Mouse (Mus musculus) forebrain, postnatal 0 days (tissue): ENCODE measurements around the gene Tlr9. TPM values are rescaled to one million over a fixed set of nuclear protein-coding genes. Genes with fewer than 3 reads are reported as not detected.

Source experiments
- ATAC-seq: fragments of 200-750 bp; cut with Nextera tagmentation; 2 replicates; pipeline ENCODE4 v1.8.0; 2017; ENCODE audit warnings: mild to moderate bottlenecking, moderate library complexity
- DNase-seq: peaks from one replicate; pipeline ENCODE4 v3.0.0-alpha.2; 2015
- H3K27ac ChIP-seq: fragments of 300-500 bp; sonication (generic); 2 replicates; pipeline ENCODE4 v1.5.1; 2014; ENCODE audit warnings: low read depth, mild to moderate bottlenecking, antibody characterized with exemption, low read length, moderate library complexity, mixed read lengths
- H3K27me3 ChIP-seq: fragments of 300-500 bp; sonication (generic); 2 replicates; pipeline ENCODE4 v1.6.1; 2014; ENCODE audit warnings: mild to moderate bottlenecking, low read length, mixed read lengths; ENCODE audit not compliant: insufficient read depth
- H3K36me3 ChIP-seq: fragments of 300-500 bp; sonication (generic); 2 replicates; pipeline ENCODE4 v1.6.1; 2014; ENCODE audit warnings: mild to moderate bottlenecking, moderate library complexity; ENCODE audit not compliant: insufficient read depth
- H3K4me1 ChIP-seq: fragments of 300-500 bp; sonication (generic); 2 replicates; pipeline ENCODE4 v1.6.1; 2014; ENCODE audit warnings: antibody characterized with exemption; ENCODE audit not compliant: insufficient read depth
- H3K4me2 ChIP-seq: fragments of 300-500 bp; sonication (generic); 2 replicates; pipeline ENCODE4 v1.6.1; 2014; ENCODE audit warnings: low read depth, mild to moderate bottlenecking, moderate library complexity
- H3K4me3 ChIP-seq: fragments of 300-500 bp; sonication (generic); 2 replicates; pipeline ENCODE4 v1.5.1; 2014; ENCODE audit warnings: low read depth, low read length, mixed read lengths
- H3K9ac ChIP-seq: fragments of 300-500 bp; sonication (generic); 2 replicates; pipeline ENCODE4 v1.6.1; 2014; ENCODE audit warnings: mild to moderate bottlenecking
- H3K9me3 ChIP-seq: fragments of 300-500 bp; sonication (generic); 2 replicates; pipeline ENCODE4 v1.6.1; 2016; ENCODE audit warnings: low read length
- CTCF ChIP-seq: sonication (generic); IDR thresholded peaks from 2 replicates; pipeline ENCODE4 v1.5.1; 2016; ENCODE audit warnings: antibody characterized with exemption, control low read depth, low read depth
- WGBS: fragments of 180-500 bp; shearing (Covaris S2); extraction: QIAGEN DNeasy Blood & Tissue Kit; methylation state at CpG from one replicate; pipeline ENCODE4 v1.1.7; 2014; 5-methylcytosine and 5-hydroxymethylcytosine counted together
- polyA plus RNA-seq: library from polyadenylated mRNA; unstranded; fragments of >200 nt; fragmentation: Nextera tagmentation; extraction: Ambion mirVana; gene quantifications from 2 replicates; pipeline ENCODE4 v1.2.1, GENCODE M21; 2015
- total RNA-seq: library from RNA; depleted of rRNA; stranded (reverse); fragments of >200 nt; gene quantifications from 2 replicates; pipeline ENCODE4 v1.2.3, GENCODE M21; 2014

Tlr9 gene
- total and polyA plus RNA-seq, 2 experiments from 2014 or later: 0.04 to 0.14 TPM

DNA sequence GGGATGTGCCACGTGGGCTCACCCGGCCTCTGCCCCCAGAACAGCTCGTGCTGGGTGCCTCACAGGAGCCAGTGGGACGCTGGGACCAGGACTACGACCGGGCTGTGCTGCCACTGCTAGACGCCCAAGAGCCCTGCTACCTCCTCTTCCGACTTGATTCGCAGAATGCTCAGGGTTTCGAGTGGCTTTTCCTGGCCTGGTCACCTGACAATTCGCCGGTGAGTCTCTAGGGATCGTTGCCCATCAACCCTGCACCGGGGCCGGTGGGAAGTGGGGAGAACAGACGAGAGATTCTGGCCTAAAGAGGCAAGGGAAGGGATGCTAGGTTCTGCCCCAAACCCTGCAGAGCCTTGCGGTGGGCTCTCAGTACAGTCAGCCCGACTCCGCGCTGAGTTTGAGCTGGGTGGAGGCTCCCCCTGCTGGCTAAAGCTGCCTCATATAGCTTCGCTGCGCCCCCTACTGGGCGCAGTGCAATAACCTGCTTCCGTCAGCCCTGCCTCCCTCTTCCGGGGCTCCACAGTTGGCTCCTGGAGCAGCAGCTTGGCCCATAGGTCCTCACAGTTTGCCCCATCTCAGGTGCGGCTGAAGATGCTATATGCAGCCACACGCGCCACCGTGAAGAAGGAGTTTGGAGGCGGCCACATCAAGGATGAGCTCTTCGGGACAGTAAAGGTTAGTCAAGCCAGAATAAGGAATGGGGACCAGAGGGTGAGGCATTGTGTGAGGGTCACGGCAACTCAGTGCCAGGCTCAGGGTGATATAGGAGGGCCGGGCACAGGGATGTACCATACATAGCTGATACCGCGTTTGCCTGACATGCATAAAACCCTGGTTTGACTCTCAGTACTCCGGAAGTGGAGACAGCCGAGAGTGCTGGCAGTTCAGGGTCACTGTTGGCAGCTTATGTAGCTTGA is 10.5 kb upstream of the Tlr9 start:
- WGBS: 18% methylated on average over 37 of the region's 37 CpGs
- H3K36me3 ChIP-seq: peaks cover 44% of the 10 kb centered on the region
- ATAC-seq: peak; percentile 93
- 0 out of 2 replicates have a peak overlapping the region, but pooled peaks have one; percentile 10 for H3K9ac ChIP-seq
- peak overlapping the region; percentile 57; the same call in 1 of the 2 replicates for H3K27ac ChIP-seq
- no peaks in the 10 kb centered on the region for H3K4me1 ChIP-seq
- peak; percentile 96 for DNase-seq
- peak overlapping the region; percentile 46 for H3K4me2 ChIP-seq
- no peaks in the 10 kb centered on the region for H3K27me3 ChIP-seq
- H3K4me3 ChIP-seq: no peak overlapping the region
- peak; percentile 100 for TF ChIP-seq CTCF
- H3K9me3 ChIP-seq: no peaks in the 10 kb centered on the region

DNA sequence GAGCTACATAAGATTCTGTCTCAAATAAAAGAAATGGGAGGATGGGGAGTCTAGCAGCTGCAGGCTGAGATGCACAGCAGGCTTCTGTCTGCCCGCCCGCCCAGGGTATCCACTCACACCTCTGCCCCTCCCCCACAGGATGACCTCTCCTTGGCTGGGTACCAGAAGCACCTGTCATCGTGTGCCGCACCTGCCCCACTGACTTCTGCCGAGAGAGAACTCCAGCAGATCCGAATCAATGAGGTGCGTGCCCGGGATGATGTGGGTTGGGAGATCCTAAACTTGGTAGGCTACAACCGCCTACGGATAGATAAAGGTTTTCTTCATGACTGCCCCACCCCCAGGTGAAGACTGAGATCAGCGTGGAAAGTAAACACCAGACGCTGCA is 9.8 kb upstream of the Tlr9 start:
- no peak overlapping the region for H3K4me2 ChIP-seq
- peaks cover 44% of the 10 kb centered on the region for H3K36me3 ChIP-seq
- H3K4me3 ChIP-seq: no peak overlapping the region
- 91% methylated on average over 12 of the region's 12 CpGs for WGBS
- no peak overlapping the region for H3K9ac ChIP-seq
- TF ChIP-seq CTCF: no peak
- DNase-seq (no peak), ATAC-seq (no peak)
- no peaks in the 10 kb centered on the region for H3K9me3 ChIP-seq
- H3K4me1 ChIP-seq: no peaks in the 10 kb centered on the region
- H3K27ac ChIP-seq: no peak overlapping the region
- H3K27me3 ChIP-seq: no peaks in the 10 kb centered on the region

DNA sequence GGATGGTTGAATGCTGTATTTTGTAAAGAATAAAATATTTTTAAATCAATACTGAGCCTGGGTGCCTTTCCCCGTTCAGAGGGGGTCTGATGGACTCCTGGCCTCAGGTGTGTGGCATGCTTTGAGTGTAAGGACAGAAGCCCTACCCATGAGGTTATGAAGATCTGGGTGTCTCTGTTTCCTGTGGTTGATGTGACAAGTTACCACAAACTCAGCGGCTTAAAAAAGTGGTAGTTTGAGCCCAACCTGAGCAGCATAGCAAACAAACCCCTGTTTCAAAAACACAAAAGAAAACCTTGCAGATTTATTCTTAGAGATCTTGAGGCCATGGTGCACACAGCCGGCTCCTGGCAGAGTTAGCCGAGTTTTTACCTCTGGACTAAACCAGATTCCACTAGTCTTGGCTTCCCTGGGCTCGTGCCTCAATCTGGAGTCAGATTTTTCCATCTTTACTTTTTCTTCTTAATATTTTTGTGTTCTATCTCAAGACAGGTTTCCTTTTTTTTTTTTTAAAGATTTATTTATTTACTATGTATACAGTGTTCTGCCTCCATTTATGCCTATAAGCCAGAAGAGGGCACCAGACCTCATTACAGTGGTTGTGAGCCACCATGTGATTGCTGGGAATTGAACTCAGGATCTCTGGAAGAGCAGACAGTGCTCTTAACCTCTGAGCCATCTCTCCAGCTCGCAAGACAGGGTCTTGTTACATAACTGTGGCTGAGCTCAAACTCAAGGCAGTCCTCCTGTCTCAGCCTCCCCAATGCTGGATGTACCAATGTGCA is 6.9 kb upstream of the Tlr9 start:
- no peak overlapping the region for H3K9ac ChIP-seq
- no peak overlapping the region for H3K4me2 ChIP-seq
- 87% methylated on average over 6 of the region's 6 CpGs for WGBS
- H3K36me3 ChIP-seq: peaks cover 31% of the 10 kb centered on the region
- TF ChIP-seq CTCF: peak; percentile 37; the same call in 1 of the 2 replicates
- no peaks in the 10 kb centered on the region for H3K9me3 ChIP-seq
- H3K27me3 ChIP-seq: no peaks in the 10 kb centered on the region
- DNase-seq: no peak
- H3K27ac ChIP-seq: no peak overlapping the region
- H3K4me1 ChIP-seq: no peaks in the 10 kb centered on the region
- no peak for ATAC-seq
- no peak overlapping the region for H3K4me3 ChIP-seq

DNA sequence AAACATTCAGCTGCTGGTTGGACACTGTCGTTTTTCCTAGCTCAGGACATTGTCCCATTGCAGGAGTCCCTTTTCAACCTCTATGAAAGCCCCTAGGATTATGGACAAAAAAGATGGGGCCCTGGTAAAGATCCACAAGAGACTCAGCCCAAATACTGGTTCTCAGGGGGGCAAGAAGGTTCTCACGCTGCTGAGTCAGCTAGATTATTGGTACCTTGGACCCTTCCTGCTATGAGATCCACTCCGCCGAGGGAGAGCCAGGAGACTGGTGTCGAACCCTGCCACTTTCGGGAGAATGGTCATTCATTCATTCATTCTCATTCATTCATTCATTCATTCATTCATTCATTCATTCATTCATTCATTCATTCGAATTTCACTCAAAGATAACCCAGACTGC is 5.4 kb upstream of the Tlr9 start:
- H3K4me1 ChIP-seq: no peaks in the 10 kb centered on the region
- H3K27ac ChIP-seq: no peak overlapping the region
- no peak for TF ChIP-seq CTCF
- no peak overlapping the region for H3K4me3 ChIP-seq
- H3K9me3 ChIP-seq: no peaks in the 10 kb centered on the region
- ATAC-seq (no peak), DNase-seq (no peak)
- H3K4me2 ChIP-seq: no peak overlapping the region
- H3K36me3 ChIP-seq: peaks cover 31% of the 10 kb centered on the region
- no peak overlapping the region for H3K9ac ChIP-seq
- H3K27me3 ChIP-seq: no peaks in the 10 kb centered on the region
- WGBS: 81% methylated on average over 7 of the region's 7 CpGs

DNA sequence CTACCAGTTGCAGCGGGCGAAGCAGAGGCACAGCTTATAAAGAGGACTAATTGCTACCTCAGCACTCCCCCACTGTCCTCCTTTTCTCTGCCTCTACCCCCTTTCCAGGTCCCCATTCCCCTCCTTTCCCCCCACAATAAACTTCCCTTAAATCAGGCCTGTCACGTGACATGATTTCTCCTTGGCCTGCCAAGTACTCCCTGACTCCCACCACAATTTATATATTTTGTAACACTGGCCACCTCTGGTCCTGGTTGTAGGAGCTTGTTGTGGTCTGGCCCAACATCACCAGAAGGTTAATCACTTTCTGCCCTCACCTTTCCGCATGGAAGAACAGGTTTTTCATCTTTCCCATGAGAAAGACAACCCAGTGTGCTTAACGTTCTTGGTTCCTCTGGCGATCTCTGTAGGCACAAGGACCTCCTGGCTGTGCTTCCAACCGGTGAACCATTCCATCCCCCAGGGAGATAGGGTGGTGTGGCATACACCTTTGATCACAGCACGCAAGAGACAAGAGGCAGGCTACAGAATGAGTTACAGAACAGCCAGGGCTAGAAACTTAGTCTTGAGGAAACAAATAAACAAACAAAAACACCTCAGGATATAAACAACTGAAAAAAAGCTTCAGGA is 1.4 kb upstream of the Tlr9 start:
- H3K4me3 ChIP-seq: no peak overlapping the region
- no peaks in the 10 kb centered on the region for H3K27me3 ChIP-seq
- H3K9ac ChIP-seq: no peak overlapping the region
- no peaks in the 10 kb centered on the region for H3K36me3 ChIP-seq
- 78% methylated on average over 8 of the region's 8 CpGs for WGBS
- H3K27ac ChIP-seq: no peak overlapping the region
- ATAC-seq: no peak
- no peak for TF ChIP-seq CTCF
- no peak for DNase-seq
- H3K9me3 ChIP-seq: no peaks in the 10 kb centered on the region
- no peaks in the 10 kb centered on the region for H3K4me1 ChIP-seq
- no peak overlapping the region for H3K4me2 ChIP-seq

DNA sequence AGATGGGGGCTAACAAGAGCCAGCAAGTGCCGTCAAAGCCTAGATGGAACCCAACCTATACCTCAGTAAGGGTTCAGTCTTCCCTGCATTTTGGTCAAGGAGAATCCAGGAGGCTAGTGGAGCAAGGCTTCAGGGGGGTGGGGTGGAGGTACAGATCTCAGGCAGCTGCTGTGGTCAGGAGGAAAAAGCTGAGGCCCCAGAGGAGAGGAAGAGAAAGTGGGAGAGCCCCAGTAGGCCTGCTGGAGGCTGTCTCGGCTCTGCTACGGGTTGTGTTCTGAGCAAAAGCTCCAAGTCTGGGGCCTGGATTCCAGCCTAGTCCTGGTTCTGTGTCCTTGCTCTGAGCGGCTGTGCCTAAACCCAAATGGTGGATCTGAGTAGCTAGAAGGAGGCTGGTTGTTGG is 596 bp downstream of the Tlr9 start:
- WGBS: 98% methylated on average over 4 of the region's 4 CpGs
- Histone ChIP-seq H3K4me2 (no peak overlapping the region), H3K4me3 (no peak overlapping the region), H3K27me3 (no peaks in the 10 kb centered on the region), H3K9ac (no peak overlapping the region), H3K9me3 (no peaks in the 10 kb centered on the region), H3K4me1 (peaks cover 3% of the 10 kb centered on the region; the same call in 1 of the 2 replicates), H3K27ac (no peak overlapping the region), H3K36me3 (no peaks in the 10 kb centered on the region)
- ATAC-seq (no peak), DNase-seq (no peak)
- TF ChIP-seq CTCF: no peak
